Mouse (Mus musculus) cortical plate, adult 2 months (tissue): Measurements from ENCODE around the gene Ech1. TPM values are rescaled to one million over a fixed set of nuclear protein-coding genes. Genes with fewer than 3 reads are reported as not detected.

Source experiments
- H3K27ac ChIP-seq: fragments of 200-500 bp; 2 replicates; pipeline ENCODE4 v1.5.1; 2012; ENCODE audit warnings: low read length, control low read depth, inconsistent platforms; ENCODE audit not compliant: insufficient read depth
- H3K4me1 ChIP-seq: fragments of 200-500 bp; 2 replicates; pipeline ENCODE4 v1.6.1; 2011; ENCODE audit warnings: low read length; ENCODE audit not compliant: control insufficient read depth, insufficient read depth
- H3K4me3 ChIP-seq: fragments of 200-500 bp; 2 replicates; pipeline ENCODE4 v1.5.1; 2011; ENCODE audit warnings: mild to moderate bottlenecking, low read length, control low read depth; ENCODE audit not compliant: insufficient read depth
- CTCF ChIP-seq: fragments of 200-500 bp; IDR thresholded peaks from 2 replicates; pipeline ENCODE4 v1.5.1; 2011; ENCODE audit warnings: mild to moderate bottlenecking, control low read depth, low read length; ENCODE audit not compliant: insufficient read depth; ENCODE audit errors: extremely low read depth
- POLR2A ChIP-seq: fragments of 200-500 bp; IDR thresholded peaks from 2 replicates; pipeline ENCODE4 v1.6.1; 2011; ENCODE audit warnings: mild to moderate bottlenecking, low read length, control low read depth; ENCODE audit not compliant: insufficient read depth; ENCODE audit errors: extremely low read depth
- polyA plus RNA-seq: library from polyadenylated mRNA; depleted of rRNA; stranded (reverse); fragments of >200 nt; gene quantifications from 2 replicates; pipeline ENCODE4 v1.2.3, GENCODE M21; 2012

Ech1 gene
- polyA plus RNA-seq, 1 experiment, result 92.9 TPM

- TF ChIP-seq POLR2A (no peak), CTCF (no peak)
- H3K4me3 ChIP-seq, result peak overlapping the region; percentile 55
- H3K4me1 ChIP-seq, result peaks cover 8% of the 10 kb centered on the region
- no peak overlapping the region for H3K27ac ChIP-seq
These were observed 13.3 kb upstream of the Ech1 start for GRCm38 (mm10) chr7:28811640-28812275.

- TF ChIP-seq CTCF (no peak), POLR2A (no peak)
- H3K27ac ChIP-seq, result no peak overlapping the region
- H3K4me3 ChIP-seq, result peak overlapping the region; percentile 55
- peaks cover 10% of the 10 kb centered on the region for H3K4me1 ChIP-seq
These were observed 12.6 kb upstream of the Ech1 start for GRCm38 (mm10) chr7:28812436-28812835.

DNA sequence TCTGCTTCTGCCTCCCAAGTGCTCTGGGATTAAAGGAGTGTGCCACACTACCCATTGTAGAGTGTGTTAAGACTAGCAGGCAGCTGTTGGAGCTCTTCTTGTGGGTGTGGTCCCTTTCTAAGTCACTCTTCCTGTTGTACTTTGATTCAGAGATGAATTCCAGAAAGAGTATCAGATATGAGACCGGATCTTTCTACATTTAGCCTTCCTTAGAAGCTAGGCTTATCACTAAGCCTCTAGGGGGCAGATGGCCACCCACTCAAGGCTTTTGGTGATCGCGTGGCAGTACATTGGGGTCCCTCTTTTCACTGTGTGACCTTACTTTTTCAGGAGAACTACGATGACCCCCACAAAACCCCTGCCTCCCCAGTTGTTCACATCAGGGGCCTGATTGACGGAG is 12.1 kb upstream of the Ech1 start:
- no peak overlapping the region for H3K27ac ChIP-seq
- H3K4me3 ChIP-seq, result peak overlapping the region; percentile 55; the same call in 1 of the 2 replicates
- H3K4me1 ChIP-seq, result peaks cover 10% of the 10 kb centered on the region
- no peak for TF ChIP-seq POLR2A
- TF ChIP-seq CTCF, result no peak

- TF ChIP-seq CTCF (no peak), POLR2A (no peak)
- Histone ChIP-seq H3K4me1 (peaks cover 7% of the 10 kb centered on the region), H3K4me3 (no peak overlapping the region), H3K27ac (no peak overlapping the region)
These were observed 10.5 kb upstream of the Ech1 start for GRCm38 (mm10) chr7:28814306-28815034.

DNA sequence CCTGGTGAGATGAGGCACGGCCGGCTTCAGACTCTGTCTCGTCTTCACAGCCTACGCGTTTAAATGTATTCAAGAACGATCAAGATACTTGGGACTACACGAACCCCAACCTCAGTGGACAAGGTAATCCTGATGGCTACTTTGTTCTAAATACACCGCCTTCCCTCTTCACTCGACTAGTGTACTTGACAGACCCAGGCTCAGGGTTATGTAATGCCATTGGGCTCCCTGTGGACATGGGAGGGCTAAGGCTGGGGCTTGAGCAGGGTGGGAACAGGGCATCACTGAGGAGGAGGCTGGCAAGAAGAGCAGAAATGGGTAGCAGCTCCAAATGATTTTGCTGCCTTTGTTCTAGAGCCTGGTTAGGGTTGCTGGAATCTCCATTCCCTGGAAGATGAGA is 9.8 kb upstream of the Ech1 start:
- Histone ChIP-seq H3K27ac (no peak overlapping the region), H3K4me1 (peaks cover 8% of the 10 kb centered on the region), H3K4me3 (no peak overlapping the region)
- no peak for TF ChIP-seq POLR2A
- no peak for TF ChIP-seq CTCF

GRCm38 (mm10) chr7:28816201-28816600 is 8.8 kb upstream of the Ech1 start:
- Histone ChIP-seq H3K4me1 (peaks cover 15% of the 10 kb centered on the region), H3K4me3 (no peak overlapping the region), H3K27ac (no peak overlapping the region)
- TF ChIP-seq CTCF, result no peak
- TF ChIP-seq POLR2A, result no peak

GRCm38 (mm10) chr7:28816920-28817319 is 8.1 kb upstream of the Ech1 start:
- H3K4me1 ChIP-seq, result peaks cover 17% of the 10 kb centered on the region
- no peak for TF ChIP-seq POLR2A
- TF ChIP-seq CTCF, result no peak

GRCm38 (mm10) chr7:28817524-28817923 is 7.5 kb upstream of the Ech1 start:
- no peak overlapping the region for H3K27ac ChIP-seq
- TF ChIP-seq CTCF (no peak), POLR2A (no peak)
- H3K4me1 ChIP-seq, result peaks cover 15% of the 10 kb centered on the region
- no peak overlapping the region for H3K4me3 ChIP-seq

More at GRCm38 (mm10) chr7:28816920-28817319, 8.1 kb upstream of the Ech1 start:
- Histone ChIP-seq H3K27ac (no peak overlapping the region), H3K4me3 (no peak overlapping the region)

DNA sequence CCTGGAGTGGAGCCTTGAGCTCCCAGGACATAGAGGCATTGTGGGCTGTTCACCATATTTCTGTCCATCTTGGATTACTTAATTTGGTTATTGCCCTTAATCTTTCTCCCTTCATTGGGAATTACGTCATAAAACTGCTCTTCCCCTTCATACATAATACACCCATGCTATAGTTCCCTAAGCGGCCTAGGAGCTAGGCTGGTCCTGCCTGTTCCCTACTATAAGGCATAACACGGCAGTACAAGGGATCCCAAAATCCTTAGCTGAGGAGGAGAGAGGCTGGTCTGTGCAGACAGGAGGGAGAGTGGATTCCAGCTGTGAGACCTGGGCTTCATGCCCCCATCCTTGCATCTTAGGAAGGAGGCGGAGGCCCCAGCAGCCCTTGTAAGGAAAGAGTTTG is 7.1 kb upstream of the Ech1 start:
- no peak overlapping the region for H3K27ac ChIP-seq
- H3K4me1 ChIP-seq, result peaks cover 14% of the 10 kb centered on the region
- TF ChIP-seq CTCF (no peak), POLR2A (no peak)
- H3K4me3 ChIP-seq, result no peak overlapping the region

GRCm38 (mm10) chr7:28818436-28818835 is 6.6 kb upstream of the Ech1 start:
- no peak overlapping the region for H3K27ac ChIP-seq
- no peak for TF ChIP-seq POLR2A
- TF ChIP-seq CTCF, result no peak
- H3K4me1 ChIP-seq, result peaks cover 14% of the 10 kb centered on the region
- no peak overlapping the region for H3K4me3 ChIP-seq
